Mouse (Mus musculus): ENCODE measurements around the gene Dis3.

GRCm38 (mm10) chr14:99124076-99124475 lies 24.5 kb upstream of the Dis3 start:
- TF ChIP-seq EP300 (IDR thresholded peaks at IDR 0.05), result no peak
- no peak for TF ChIP-seq CTCF (IDR thresholded peaks at IDR 0.05)

Data from lung, postnatal 0 days (tissue).